Mouse (Mus musculus) activated CD4-positive, CD25-positive, alpha-beta regulatory T cell, adult 4 months (primary cell): ENCODE measurements around the gene Pik3ap1. TPM values are rescaled to one million over a fixed set of nuclear protein-coding genes. Genes with fewer than 3 reads are reported as not detected.

ENCODE experiments used
- polyA plus RNA-seq, 2 experiments: library from polyadenylated mRNA; unstranded; fragments of 100-300 nt; shearing (Covaris generic); gene quantifications; one replicate each; pipeline ENCODE4 v1.2.1; 2017

Pik3ap1 gene
- polyA plus RNA-seq, 2 experiments from 2014 or later: 1.6 to 2.7 TPM

Other genes starting within 250 kb of the Pik3ap1 start
- gene Tll2, start 178.3 kb downstream of the Pik3ap1 start, polyA plus RNA-seq: not detected
- 10 to 100 TPM; 27.5 to 36.5 TPM for gene Tm9sf3, start 121.1 kb downstream of the Pik3ap1 start, polyA plus RNA-seq
- gene Lcor, start 97.5 kb upstream of the Pik3ap1 start, polyA plus RNA-seq: 10 to 100 TPM; 13.2 to 15.6 TPM
- 1 to 10 TPM; 2.4 to 5.6 TPM for gene Gm340, start 197.3 kb upstream of the Pik3ap1 start, polyA plus RNA-seq